Mouse (Mus musculus): Measurements from ENCODE around the gene Mettl7a2. TPM values are rescaled to one million over a fixed set of nuclear protein-coding genes. Genes with fewer than 3 reads are reported as not detected.
A peak's percentile ranks its signal among the peaks of the same experiment; 100 is the strongest.

Mettl7a2 gene
- total and polyA plus RNA-seq, 3 experiments: not detected

- peaks cover 19 to 22% of the 10 kb centered on the region in 2 experiments for H3K36me3 ChIP-seq (ENCODE audit: control insufficient read depth in 1 of 2, insufficient read depth in 2 of 2, low read length in 2 of 2)
- peak; percentile 86 for DNase-seq (ENCODE audit: low read depth, low spot score)
- no peaks in the 10 kb centered on the region for H3K9me3 ChIP-seq (replicated peaks; ENCODE audit: insufficient read depth, low read length)
- H3K27ac ChIP-seq (ENCODE audit: control insufficient read depth, low read depth, low read length): peak overlapping the region; percentile 81
- no peak for TF ChIP-seq ZC3H11A (IDR thresholded peaks at IDR 0.05; ENCODE audit: low read depth, low read length)
- 0 out of 2 replicates have a peak, but pooled peaks have one; percentile 9 for TF ChIP-seq HCFC1 (IDR thresholded peaks at IDR 0.05; ENCODE audit: low read depth, low read length)
- peak; percentile 72 for TF ChIP-seq RCOR1 (IDR thresholded peaks at IDR 0.05; ENCODE audit: low read depth, low read length)
- peak; percentile 69; the same call in 1 of the 2 replicates for TF ChIP-seq MAZ (IDR thresholded peaks at IDR 0.05; ENCODE audit: low read depth, low read length)
- TF ChIP-seq CHD2 (IDR thresholded peaks at IDR 0.05; ENCODE audit: low read length): no peak; the same call in 1 of the 2 replicates
- peak; percentile 66 for TF ChIP-seq SIN3A (IDR thresholded peaks at IDR 0.05; ENCODE audit: low read length)
- peak; percentile 92 for TF ChIP-seq TAL1 (IDR thresholded peaks at IDR 0.05; ENCODE audit: low read length)
- 0 out of 2 replicates have a peak, but pooled peaks have one; percentile 11 for TF ChIP-seq BHLHE40 (IDR thresholded peaks at IDR 0.05; ENCODE audit: borderline replicate concordance, low read depth, low read length)
- 0 out of 2 replicates have a peak, but pooled peaks have one; percentile 9 for TF ChIP-seq MYC (IDR thresholded peaks at IDR 0.05; ENCODE audit: low read depth, low read length)
- TF ChIP-seq USF2 (IDR thresholded peaks at IDR 0.05; ENCODE audit: borderline replicate concordance in 1 of 2, insufficient read depth in 1 of 2, low read depth in 1 of 2, low read length in 2 of 2): no peak
- 0 out of 2 replicates have a peak, but pooled peaks have one; percentile 35 for TF ChIP-seq JUND (IDR thresholded peaks at IDR 0.05; ENCODE audit: low read depth, low read length)
- TF ChIP-seq ZMIZ1 (IDR thresholded peaks at IDR 0.05; ENCODE audit: low read depth, low read length): no peak
- TF ChIP-seq GATA1 (IDR thresholded peaks at IDR 0.05; ENCODE audit: low read depth, low read length): peak; percentile 86
- TF ChIP-seq MYB (IDR thresholded peaks at IDR 0.05; ENCODE audit: low read depth, low read length): peak; percentile 74
- TF ChIP-seq ZKSCAN1 (IDR thresholded peaks at IDR 0.05; ENCODE audit: low read depth, low read length): no peak
- no peak for TF ChIP-seq UBTF (IDR thresholded peaks at IDR 0.05; ENCODE audit: borderline replicate concordance, insufficient read depth, low read depth, low read length)
- peak; percentile 56 for TF ChIP-seq ETS1 (IDR thresholded peaks at IDR 0.05; ENCODE audit: low read depth, low read length)
- peak; percentile 93 to 94 for TF ChIP-seq EP300 (IDR thresholded peaks at IDR 0.05; ENCODE audit: low read depth in 1 of 2, low read length in 2 of 2)
- no peak for TF ChIP-seq KAT2A (conservative IDR thresholded peaks at IDR 0.05; ENCODE audit: low read depth, low read length)
- peak; percentile 91 for TF ChIP-seq TCF12 (IDR thresholded peaks at IDR 0.05; ENCODE audit: low read depth, low read length)
- TF ChIP-seq MXI1 (IDR thresholded peaks at IDR 0.05; ENCODE audit: low read depth, low read length): no peak; the same call in 1 of the 2 replicates
- TF ChIP-seq CHD1 (IDR thresholded peaks at IDR 0.05; ENCODE audit: low read depth, low read length): no peak
- TF ChIP-seq SMC3 (IDR thresholded peaks at IDR 0.05; ENCODE audit: low read depth, low read length): no peak
- TF ChIP-seq TBP (IDR thresholded peaks at IDR 0.05; ENCODE audit: low read depth, low read length): no peak
- no peak for TF ChIP-seq MEF2A (IDR thresholded peaks at IDR 0.05; ENCODE audit: extremely low read depth, insufficient replicate concordance, low read depth, low read length, poor library complexity, severe bottlenecking)
- no peak for TF ChIP-seq ELF1 (IDR thresholded peaks at IDR 0.05; ENCODE audit: low read depth, low read length)
- no peaks in the 10 kb centered on the region for H3K79me2 ChIP-seq (ENCODE audit: control insufficient read depth, insufficient read depth, low read length, poor library complexity)
- H3K27me3 ChIP-seq (ENCODE audit: control insufficient read depth in 1 of 2, insufficient read depth in 2 of 2, low read length in 2 of 2): no peaks in the 10 kb centered on the region
- peaks cover 21 to 25% of the 10 kb centered on the region in 2 experiments for H3K4me1 ChIP-seq (ENCODE audit: control insufficient read depth in 1 of 2, insufficient read depth in 2 of 2, low read length in 2 of 2)
- H3K9ac ChIP-seq (ENCODE audit: control insufficient read depth, low read depth, low read length, poor library complexity, severe bottlenecking): peak overlapping the region; percentile 21
- no peak overlapping the region for H3K4me3 ChIP-seq (ENCODE audit: control insufficient read depth in 1 of 2, insufficient read depth in 1 of 2, low read depth in 2 of 2, low read length in 2 of 2)
Observed at GRCm38 (mm10) chr15:100391599-100391998, 38.6 kb downstream of the Mettl7a2 start.
